Mouse (Mus musculus) intestine, postnatal 0 days (tissue): Measurements from ENCODE around the gene Lmo4. TPM values are rescaled to one million over a fixed set of nuclear protein-coding genes. Genes with fewer than 3 reads are reported as not detected.
A peak's percentile ranks its signal among the peaks of the same experiment; 100 is the strongest.

Experiments
- ATAC-seq: fragments of 200-750 bp; cut with Nextera tagmentation; 2 replicates; pipeline ENCODE4 v1.8.0; 2017; ENCODE audit warnings: mild to moderate bottlenecking, moderate TSS enrichment, moderate library complexity
- H3K27ac ChIP-seq: fragments of 300-500 bp; sonication (generic); 2 replicates; pipeline ENCODE4 v1.5.1; 2014; ENCODE audit warnings: mild to moderate bottlenecking, low read depth, low read length, moderate library complexity
- H3K27me3 ChIP-seq: fragments of 300-500 bp; sonication (generic); replicated peaks from 2 replicates; pipeline ENCODE4 v1.6.1; 2014; ENCODE audit warnings: low read length, mixed read lengths; ENCODE audit not compliant: control insufficient read depth, insufficient read depth
- H3K36me3 ChIP-seq: fragments of 300-500 bp; sonication (generic); 2 replicates; pipeline ENCODE4 v1.6.1; 2014; ENCODE audit warnings: mild to moderate bottlenecking, moderate library complexity; ENCODE audit not compliant: control insufficient read depth, insufficient read depth
- H3K4me1 ChIP-seq: fragments of 300-500 bp; sonication (generic); replicated peaks from 2 replicates; pipeline ENCODE4 v1.6.1; 2014; ENCODE audit warnings: antibody characterized with exemption, low read length, mixed read lengths; ENCODE audit not compliant: control insufficient read depth, insufficient read depth
- H3K4me2 ChIP-seq: fragments of 300-500 bp; sonication (generic); replicated peaks from 2 replicates; pipeline ENCODE4 v1.6.1; 2014; ENCODE audit warnings: low read depth, mild to moderate bottlenecking, moderate library complexity
- H3K4me3 ChIP-seq: fragments of 300-500 bp; sonication (generic); 2 replicates; pipeline ENCODE4 v1.5.1; 2014; ENCODE audit warnings: low read depth, low read length
- H3K9ac ChIP-seq: fragments of 300-500 bp; sonication (generic); 2 replicates; pipeline ENCODE4 v1.6.1; 2014; ENCODE audit warnings: mild to moderate bottlenecking, low read depth, low read length
- H3K9me3 ChIP-seq: fragments of 300-500 bp; sonication (generic); 2 replicates; pipeline ENCODE4 v1.6.1; 2016; ENCODE audit warnings: mixed run types; ENCODE audit not compliant: control insufficient read depth
- CTCF ChIP-seq: sonication (generic); IDR thresholded peaks from 2 replicates; pipeline ENCODE4 v1.5.1; 2016; ENCODE audit warnings: low read depth, mild to moderate bottlenecking, control low read depth, antibody characterized with exemption, moderate library complexity
- WGBS: fragments of 180-500 bp; shearing (Covaris S2); extraction: QIAGEN DNeasy Blood & Tissue Kit; methylation state at CpG from one replicate; pipeline ENCODE4 v1.1.7; 2014; 5-methylcytosine and 5-hydroxymethylcytosine counted together
- polyA plus RNA-seq: library from polyadenylated mRNA; unstranded; fragments of >200 nt; fragmentation: Nextera tagmentation; extraction: Ambion mirVana; gene quantifications from 2 replicates; pipeline ENCODE4 v1.2.1, GENCODE M21; 2015

Gene Lmo4
- polyA plus RNA-seq, 1 experiment from 2014 or later, result 23.5 TPM

DNA sequence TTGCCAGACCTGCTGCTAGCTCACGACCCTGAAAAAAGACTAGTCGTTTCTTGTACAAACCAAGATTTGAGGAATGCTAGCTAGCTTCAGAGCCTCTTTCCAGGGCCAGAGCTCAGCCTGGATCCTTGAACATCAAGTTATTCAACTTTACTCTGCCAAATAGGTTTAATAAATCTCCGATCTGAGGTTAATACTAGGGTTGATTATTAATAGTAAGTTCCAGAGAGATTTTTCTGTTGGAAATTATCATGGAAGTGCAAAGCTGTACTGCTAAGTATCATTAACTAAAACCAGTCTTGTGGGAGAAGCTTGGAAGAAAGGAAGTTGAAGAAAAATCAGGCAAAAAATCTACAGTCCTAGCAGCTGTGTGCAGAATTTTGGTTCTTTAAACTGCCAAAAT, 1.2 kb upstream of the Lmo4 start:
- no peak for ATAC-seq
- peak overlapping the region; percentile 93; the same call in 1 of the 2 replicates for H3K9ac ChIP-seq
- 10% methylated on average over 3 of the region's 3 CpGs for WGBS

GRCm38 (mm10) chr3:144205351-144206153, 532 bp upstream of the Lmo4 start:
- WGBS, result under 1% methylated on average over 66 of the region's 69 CpGs
- Histone ChIP-seq H3K4me1 (no peaks in the 10 kb centered on the region), H3K9ac (peak overlapping the region; percentile 93), H3K36me3 (no peaks in the 10 kb centered on the region), H3K27me3 (no peaks in the 10 kb centered on the region), H3K27ac (peak overlapping the region; percentile 97), H3K4me2 (peak overlapping the region; percentile 91), H3K4me3 (peak overlapping the region; percentile 84), H3K9me3 (no peaks in the 10 kb centered on the region)
- no peak for TF ChIP-seq CTCF
- peak; percentile 93 for ATAC-seq

More for the DNA sequence above, 1.2 kb upstream of the Lmo4 start:
- H3K36me3 ChIP-seq, result no peaks in the 10 kb centered on the region
- no peaks in the 10 kb centered on the region for H3K9me3 ChIP-seq
- no peak for TF ChIP-seq CTCF
- H3K27me3 ChIP-seq, result no peaks in the 10 kb centered on the region
- peak overlapping the region; percentile 84; the same call in 1 of the 2 replicates for H3K4me3 ChIP-seq
- peak overlapping the region; percentile 91 for H3K4me2 ChIP-seq
- H3K27ac ChIP-seq, result peak overlapping the region; percentile 97; the same call in 1 of the 2 replicates
- no peaks in the 10 kb centered on the region for H3K4me1 ChIP-seq

DNA sequence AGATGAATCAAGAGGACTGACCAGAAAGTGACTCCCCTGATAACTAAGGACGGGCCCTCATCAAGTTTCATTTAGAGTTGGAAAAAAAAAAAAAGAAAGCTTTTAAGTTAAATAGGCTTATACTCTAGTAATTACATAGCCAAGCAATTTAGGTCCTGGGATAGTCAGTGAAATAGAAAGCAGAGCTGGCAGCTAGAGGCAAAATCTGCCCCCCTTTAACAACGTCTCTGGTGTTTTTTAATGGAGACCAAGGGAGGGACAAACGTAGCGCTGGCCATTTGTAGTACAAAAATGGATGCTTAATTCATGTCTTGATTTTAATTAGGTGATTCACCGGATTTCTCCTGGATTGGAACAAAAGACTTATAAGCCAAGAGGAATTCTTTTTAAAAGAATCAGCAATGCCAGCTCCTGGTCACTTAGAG, 1.0 kb downstream of the Lmo4 start:
- H3K4me1 ChIP-seq, result no peaks in the 10 kb centered on the region
- H3K9me3 ChIP-seq, result no peaks in the 10 kb centered on the region
- no peak for TF ChIP-seq CTCF
- H3K27me3 ChIP-seq, result no peaks in the 10 kb centered on the region
- peak overlapping the region; percentile 97; the same call in 1 of the 2 replicates for H3K27ac ChIP-seq
- peak overlapping the region; percentile 84 for H3K4me3 ChIP-seq
- peak overlapping the region; percentile 91 for H3K4me2 ChIP-seq
- no peak for ATAC-seq
- H3K36me3 ChIP-seq, result no peaks in the 10 kb centered on the region
- H3K9ac ChIP-seq, result peak overlapping the region; percentile 93
- 0% methylated on average over 5 of the region's 5 CpGs for WGBS

DNA sequence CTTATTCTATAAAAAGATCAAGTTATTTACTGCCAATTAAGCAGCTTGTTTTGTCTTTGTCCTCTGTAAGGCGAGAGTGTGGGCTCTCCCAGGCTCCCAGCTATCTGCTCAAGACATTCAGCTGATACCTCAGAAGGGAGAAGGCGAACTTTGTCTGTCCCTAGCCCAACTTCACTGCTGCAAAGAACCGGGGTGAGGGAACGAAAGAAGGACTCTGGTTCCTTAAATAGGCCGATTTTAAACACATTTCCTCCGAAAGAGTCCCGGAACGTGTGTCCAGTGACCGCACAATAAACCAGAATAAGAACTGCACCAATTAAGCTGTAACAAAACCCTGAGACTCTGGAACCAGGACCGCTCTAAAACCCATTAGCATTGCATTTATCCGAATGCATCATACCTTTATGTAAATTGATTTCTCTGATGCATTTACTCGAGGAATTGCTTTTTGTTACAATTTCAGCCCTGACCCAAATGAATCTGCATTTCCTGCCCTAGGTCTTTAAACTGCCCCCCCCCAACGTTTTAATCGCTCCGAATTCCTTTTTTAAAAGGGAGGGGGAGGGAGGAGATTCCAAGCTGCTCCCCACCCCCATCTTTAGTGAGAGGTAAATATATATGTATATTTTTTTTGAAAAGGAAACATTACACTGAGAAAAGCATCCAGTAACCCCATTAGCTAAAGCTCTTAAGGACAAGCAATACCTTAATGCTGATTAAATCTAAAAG, 1.6 kb downstream of the Lmo4 start:
- peak overlapping the region; percentile 41 for H3K9ac ChIP-seq
- H3K27ac ChIP-seq, result peak overlapping the region; percentile 62
- no peak for ATAC-seq
- WGBS, result 0% methylated on average over 15 of the region's 15 CpGs
- no peaks in the 10 kb centered on the region for H3K27me3 ChIP-seq
- peak overlapping the region; percentile 84 for H3K4me3 ChIP-seq
- H3K36me3 ChIP-seq, result no peaks in the 10 kb centered on the region
- H3K4me1 ChIP-seq, result no peaks in the 10 kb centered on the region
- no peaks in the 10 kb centered on the region for H3K9me3 ChIP-seq
- H3K4me2 ChIP-seq, result peak overlapping the region; percentile 91
- TF ChIP-seq CTCF, result no peak

- peak overlapping the region; percentile 91 for H3K4me2 ChIP-seq
- ATAC-seq, result no peak
- H3K4me3 ChIP-seq, result peak overlapping the region; percentile 84
- no peaks in the 10 kb centered on the region for H3K27me3 ChIP-seq
- H3K27ac ChIP-seq, result peak overlapping the region; percentile 81
- H3K4me1 ChIP-seq, result no peaks in the 10 kb centered on the region; the same call in 1 of the 2 replicates
- WGBS, result under 1% methylated on average over 13 of the region's 14 CpGs
- peak overlapping the region; percentile 65 for H3K9ac ChIP-seq
- TF ChIP-seq CTCF, result no peak
- no peaks in the 10 kb centered on the region for H3K9me3 ChIP-seq
- H3K36me3 ChIP-seq, result no peaks in the 10 kb centered on the region
Observed at GRCm38 (mm10) chr3:144202574-144203258, 2.3 kb downstream of the Lmo4 start.
